Mouse (Mus musculus): ENCODE data around the gene Fam169b. TPM values are rescaled to one million over a fixed set of nuclear protein-coding genes. Genes with fewer than 3 reads are reported as not detected.

Gene Fam169b
- polyA plus RNA-seq, 1 experiment from 2014 or later = 0.14 TPM

DNA sequence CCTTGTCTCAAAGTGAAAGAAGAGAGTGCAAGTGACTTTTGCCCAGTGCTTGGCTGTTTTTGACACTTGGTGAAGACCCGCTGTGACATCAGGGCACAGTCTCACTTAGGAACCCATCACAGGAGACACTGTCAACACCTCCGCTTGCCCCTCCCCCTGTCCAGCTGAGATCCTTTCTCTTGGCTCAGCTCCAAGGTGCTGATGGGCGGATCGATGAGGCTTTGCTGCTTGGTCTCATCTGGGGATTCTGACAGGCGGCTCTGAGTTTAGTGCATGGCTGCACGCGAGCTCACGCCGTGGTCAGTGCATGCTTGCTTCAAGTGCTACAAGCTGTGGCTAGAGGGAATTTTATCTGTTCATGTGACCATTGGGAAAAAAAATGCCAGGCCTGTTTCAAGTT, 108.5 kb downstream of the Fam169b start:
- 26% methylated on average over 9 of the region's 9 CpGs for WGBS

DNA sequence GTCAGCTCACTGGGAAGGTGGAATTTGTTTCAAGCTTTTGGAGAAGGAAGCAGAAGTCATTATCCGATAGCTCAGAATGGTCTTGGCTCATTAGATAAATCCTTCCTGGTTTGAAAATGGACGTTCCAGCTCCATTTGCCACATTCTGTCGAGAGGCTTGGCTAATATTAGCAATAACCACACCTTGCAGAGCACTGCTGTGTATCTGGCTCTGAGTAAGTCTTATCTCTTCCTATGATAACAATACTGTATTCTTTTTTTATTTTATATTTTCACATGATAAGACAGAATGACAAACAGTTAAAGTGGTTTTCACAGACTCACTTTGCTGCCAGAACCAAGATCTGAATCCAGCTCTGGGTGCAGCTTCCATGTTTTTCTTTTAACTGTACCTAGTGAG, 113.1 kb downstream of the Fam169b start:
- ATAC-seq (ENCODE audit: low FRiP score) = no peak
- Histone ChIP-seq H3K4me3 (replicated peaks) (no peak overlapping the region), H3K9me3 (replicated peaks) (no peaks in the 10 kb centered on the region), H3K27ac (replicated peaks) (no peak overlapping the region), H3K9ac (replicated peaks) (no peak overlapping the region), H3K4me2 (no peak overlapping the region), H3K27me3 (replicated peaks) (0 out of 2 replicates have a peak, but pooled peaks cover 5% of the 10 kb centered on the region), H3K4me1 (0 out of 2 replicates have a peak, but pooled peaks cover 4% of the 10 kb centered on the region), H3K36me3 (no peaks in the 10 kb centered on the region)
- 74% methylated on average over 3 of the region's 3 CpGs for WGBS

More for the DNA sequence above, 108.5 kb downstream of the Fam169b start:
- Histone ChIP-seq H3K36me3 (no peaks in the 10 kb centered on the region), H3K4me1 (0 out of 2 replicates have a peak, but pooled peaks cover 4% of the 10 kb centered on the region), H3K9me3 (replicated peaks) (no peaks in the 10 kb centered on the region), H3K4me3 (replicated peaks) (no peak overlapping the region), H3K9ac (replicated peaks) (no peak overlapping the region), H3K27ac (replicated peaks) (no peak overlapping the region), H3K4me2 (no peak overlapping the region), H3K27me3 (replicated peaks) (0 out of 2 replicates have a peak, but pooled peaks cover 9% of the 10 kb centered on the region)
- no peak for ATAC-seq (ENCODE audit: low FRiP score)

DNA sequence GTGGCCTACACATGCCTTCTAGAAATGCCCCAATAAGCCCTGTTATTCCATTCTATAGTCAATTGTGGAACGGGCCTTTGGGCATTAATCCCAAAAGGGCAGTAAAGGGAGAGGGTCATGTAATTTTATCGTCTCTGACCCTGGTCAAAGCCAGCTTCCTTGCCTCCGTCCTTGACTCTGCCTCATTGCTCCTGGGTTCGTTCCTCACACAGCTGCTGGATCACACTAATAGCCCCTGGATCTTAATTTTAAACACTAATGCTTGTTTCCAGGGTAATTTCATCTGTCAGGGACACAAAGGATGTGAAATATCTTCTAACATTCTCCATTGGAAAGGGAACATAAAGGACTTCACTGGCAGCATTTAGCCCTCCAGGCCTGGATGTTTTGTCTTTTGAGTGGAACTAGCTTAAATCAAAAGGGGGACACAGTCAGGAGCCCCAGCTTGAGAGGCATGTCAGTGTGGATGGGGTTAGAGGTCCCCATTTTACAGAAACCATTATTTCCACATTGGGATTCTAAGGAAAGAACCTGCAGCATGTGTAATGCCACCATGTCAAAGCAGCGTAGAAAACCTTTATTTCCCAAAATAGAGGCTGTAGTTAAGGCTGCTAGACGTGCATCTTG, 122.2 kb downstream of the Fam169b start:
- Histone ChIP-seq H3K27me3 (replicated peaks) (0 out of 2 replicates have a peak, but pooled peaks cover 6% of the 10 kb centered on the region), H3K27ac (replicated peaks) (no peak overlapping the region), H3K36me3 (no peaks in the 10 kb centered on the region), H3K9me3 (replicated peaks) (no peaks in the 10 kb centered on the region), H3K4me3 (replicated peaks) (no peak overlapping the region), H3K4me1 (0 out of 2 replicates have a peak, but pooled peaks cover 6% of the 10 kb centered on the region), H3K4me2 (no peak overlapping the region), H3K9ac (replicated peaks) (no peak overlapping the region)
- no peak for ATAC-seq (ENCODE audit: low FRiP score)
- WGBS = 18% methylated on average over 6 of the region's 6 CpGs

DNA sequence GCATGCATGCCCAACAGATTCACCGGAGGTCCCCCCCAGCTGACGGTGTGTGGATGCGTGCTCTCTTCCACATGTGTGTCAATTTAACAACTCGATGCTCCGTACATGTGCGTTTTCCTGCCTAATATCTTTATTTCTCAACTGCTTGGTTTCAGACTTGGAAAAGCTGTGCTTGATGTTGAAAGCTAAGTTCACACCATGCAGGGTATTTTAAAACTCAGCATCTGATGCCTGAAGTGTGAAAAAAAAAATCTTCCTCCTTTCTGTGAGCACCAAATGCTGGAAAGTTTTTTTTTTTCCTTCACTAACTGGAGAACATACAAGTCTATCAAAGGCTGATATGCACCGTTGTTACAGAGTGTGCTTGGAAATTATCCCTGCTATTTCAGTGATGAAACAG, 126.9 kb downstream of the Fam169b start:
- Histone ChIP-seq H3K9me3 (replicated peaks) (no peaks in the 10 kb centered on the region), H3K4me3 (replicated peaks) (no peak overlapping the region), H3K9ac (replicated peaks) (no peak overlapping the region), H3K27me3 (replicated peaks) (peaks cover 8% of the 10 kb centered on the region; the same call in 1 of the 2 replicates), H3K36me3 (no peaks in the 10 kb centered on the region), H3K4me1 (0 out of 2 replicates have a peak, but pooled peaks cover 6% of the 10 kb centered on the region), H3K4me2 (no peak overlapping the region), H3K27ac (replicated peaks) (no peak overlapping the region)
- ATAC-seq (ENCODE audit: low FRiP score) = no peak
- WGBS = 93% methylated on average over 7 of the region's 7 CpGs

DNA sequence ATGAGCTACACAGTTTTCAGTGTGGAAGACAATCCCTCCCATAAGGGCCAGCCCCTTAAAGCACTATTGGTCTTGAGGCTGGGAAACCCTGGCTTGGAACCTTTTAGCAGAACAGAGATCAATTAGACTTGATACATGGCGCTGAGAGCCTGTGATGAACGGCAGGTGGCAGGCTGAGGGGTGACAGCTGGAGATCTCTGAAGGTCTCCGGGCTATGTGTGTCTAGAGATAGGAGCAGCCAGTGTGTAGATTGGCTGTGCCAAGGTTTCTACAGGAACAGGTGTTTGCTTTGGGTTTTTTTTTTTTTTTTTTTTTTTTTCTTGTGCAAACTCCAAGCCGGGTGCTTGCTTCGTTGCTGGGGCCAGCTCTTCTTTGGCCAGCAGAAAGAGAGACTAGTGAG, 135.0 kb downstream of the Fam169b start:
- 77% methylated on average over 5 of the region's 5 CpGs for WGBS
- Histone ChIP-seq H3K9me3 (replicated peaks) (no peaks in the 10 kb centered on the region), H3K27ac (replicated peaks) (no peak overlapping the region), H3K4me1 (peaks cover 12% of the 10 kb centered on the region), H3K4me2 (no peak overlapping the region), H3K4me3 (replicated peaks) (no peak overlapping the region), H3K27me3 (replicated peaks) (peaks cover 14% of the 10 kb centered on the region; the same call in 1 of the 2 replicates), H3K9ac (replicated peaks) (no peak overlapping the region), H3K36me3 (no peaks in the 10 kb centered on the region)
- ATAC-seq (ENCODE audit: low FRiP score) = no peak

Other genes with a start within 250 kb of the Fam169b start
- gene Pgpep1l, start 9.6 kb upstream of the Fam169b start, polyA plus RNA-seq (2015; fragmentation: Nextera tagmentation; extraction: Ambion mirVana) = 0.66 TPM in 1 of 2 replicates, not detected in the other

Measured in neural tube, embryonic 15.5 days (tissue).